Mouse (Mus musculus) embryonic fibroblast, embryonic 13.5 days (primary cell): ENCODE measurements around the gene Ugt1a6b. TPM values are rescaled to one million over a fixed set of nuclear protein-coding genes. Genes with fewer than 3 reads are reported as not detected.

Experiments used
- H3K27ac ChIP-seq: 2 replicates; pipeline ENCODE4 v1.5.1; 2012; ENCODE audit warnings: low read length, control low read depth, inconsistent platforms; ENCODE audit not compliant: insufficient read depth
- H3K4me1 ChIP-seq: 2 replicates; pipeline ENCODE4 v1.6.1; 2011; ENCODE audit warnings: low read length; ENCODE audit not compliant: control insufficient read depth, insufficient read depth
- H3K4me3 ChIP-seq: 2 replicates; pipeline ENCODE4 v1.5.1; 2011; ENCODE audit warnings: mild to moderate bottlenecking, control low read depth, low read length; ENCODE audit not compliant: insufficient read depth
- CTCF ChIP-seq: IDR thresholded peaks from 2 replicates; pipeline ENCODE4 v1.5.1; 2011; ENCODE audit warnings: mild to moderate bottlenecking, control low read depth, low read length, moderate library complexity, borderline replicate concordance; ENCODE audit not compliant: insufficient read depth
- POLR2A ChIP-seq: IDR thresholded peaks from 2 replicates; pipeline ENCODE4 v1.6.1; 2011; ENCODE audit warnings: low read depth, mild to moderate bottlenecking, control low read depth, low read length, moderate library complexity
- polyA plus RNA-seq: library from polyadenylated mRNA; stranded (reverse); fragments of >200 nt; gene quantifications from 2 replicates; pipeline ENCODE4 v1.2.4, GENCODE M21; 2011; ENCODE audit warnings: low read depth; ENCODE audit not compliant: missing spikeins, insufficient read length

Gene Ugt1a6b
- polyA plus RNA-seq, 1 experiment: 1.8 TPM

GRCm38 (mm10) chr1:88197443-88197842 lies 94.4 kb downstream of the Ugt1a6b start:
- TF ChIP-seq POLR2A (no peak), CTCF (no peak)
- no peak overlapping the region for H3K4me3 ChIP-seq
- H3K27ac ChIP-seq: no peak overlapping the region
- H3K4me1 ChIP-seq: no peaks in the 10 kb centered on the region

DNA sequence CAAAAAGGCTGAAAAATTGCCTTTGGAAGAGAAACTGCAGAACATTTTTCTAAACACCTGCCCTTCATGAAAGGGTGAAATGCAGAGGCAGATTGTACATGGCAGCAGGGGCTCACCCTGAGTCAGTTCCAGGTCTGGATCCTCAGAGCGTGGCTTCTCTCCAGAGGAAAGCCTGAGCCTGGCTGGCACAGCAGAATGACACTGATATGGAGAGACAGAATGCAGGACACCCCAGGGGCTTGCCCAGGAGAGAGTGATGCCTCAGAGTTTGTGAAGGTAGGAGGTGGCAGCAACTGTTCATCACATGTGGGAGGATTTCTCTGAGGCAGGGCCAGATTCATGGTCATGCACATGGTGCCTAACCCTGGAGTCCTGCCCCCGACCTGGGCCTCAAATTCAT lies 96.9 kb downstream of the Ugt1a6b start:
- Histone ChIP-seq H3K4me1 (no peaks in the 10 kb centered on the region), H3K4me3 (no peak overlapping the region)
- no peak for TF ChIP-seq CTCF
- no peak for TF ChIP-seq POLR2A

GRCm38 (mm10) chr1:88200456-88200855 lies 97.4 kb downstream of the Ugt1a6b start, which contains the start of gene Ugt1a2:
Gene Ugt1a2 (plus strand): TSS chr1:88200601.
- Histone ChIP-seq H3K27ac (no peak within 1 kb of the TSS), H3K4me3 (no peak within 1 kb of the TSS), H3K4me1 (no peaks in the 10 kb centered on the region)
- no peak for TF ChIP-seq POLR2A
- TF ChIP-seq CTCF: no peak

More for the DNA sequence above, 96.9 kb downstream of the Ugt1a6b start:
- H3K27ac ChIP-seq: no peak overlapping the region

GRCm38 (mm10) chr1:88205294-88205922 lies 102.4 kb downstream of the Ugt1a6b start, which contains the start of gene Dnajb3:
Gene Dnajb3 (minus strand): TSS chr1:88205782.
- TF ChIP-seq CTCF (no peak), POLR2A (peak; percentile 76)
- no peak within 1 kb of the TSS for H3K27ac ChIP-seq

GRCm38 (mm10) chr1:88206843-88207479 lies 103.9 kb downstream of the Ugt1a6b start:
- Histone ChIP-seq H3K4me3 (no peak overlapping the region), H3K4me1 (no peaks in the 10 kb centered on the region), H3K27ac (no peak overlapping the region)
- TF ChIP-seq CTCF (no peak), POLR2A (no peak)

More at GRCm38 (mm10) chr1:88205294-88205922, 102.4 kb downstream of the Ugt1a6b start, which contains the start of gene Dnajb3:
- peak within 1 kb of the TSS; percentile 44 for H3K4me3 ChIP-seq
- H3K4me1 ChIP-seq: no peaks in the 10 kb centered on the region

DNA sequence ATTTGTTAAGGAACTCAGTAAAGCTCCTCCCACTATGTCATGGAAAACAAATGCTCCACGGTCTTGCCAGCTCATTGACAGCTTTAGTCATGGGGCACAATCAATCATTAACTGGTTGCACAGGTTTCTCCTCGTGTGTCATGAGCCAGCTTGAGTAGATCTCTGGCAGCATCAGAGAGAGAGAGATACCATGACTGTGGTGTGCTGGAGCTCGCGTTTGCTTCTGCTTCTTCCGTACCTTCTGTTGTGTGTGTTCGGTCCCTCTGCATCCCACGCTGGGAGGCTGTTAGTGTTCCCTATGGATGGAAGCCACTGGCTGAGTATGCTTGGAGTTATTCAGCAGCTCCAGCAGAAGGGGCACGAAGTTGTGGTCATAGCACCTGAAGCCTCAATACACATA lies 108.8 kb downstream of the Ugt1a6b start, which contains the start of gene Ugt1a1:
Ugt1a1 (plus strand) TSS at position 148 of the 400 bp plus-strand sequence.
- TF ChIP-seq POLR2A (no peak), CTCF (no peak)
- Histone ChIP-seq H3K27ac (no peak within 1 kb of the TSS), H3K4me3 (no peak within 1 kb of the TSS), H3K4me1 (no peaks in the 10 kb centered on the region)

DNA sequence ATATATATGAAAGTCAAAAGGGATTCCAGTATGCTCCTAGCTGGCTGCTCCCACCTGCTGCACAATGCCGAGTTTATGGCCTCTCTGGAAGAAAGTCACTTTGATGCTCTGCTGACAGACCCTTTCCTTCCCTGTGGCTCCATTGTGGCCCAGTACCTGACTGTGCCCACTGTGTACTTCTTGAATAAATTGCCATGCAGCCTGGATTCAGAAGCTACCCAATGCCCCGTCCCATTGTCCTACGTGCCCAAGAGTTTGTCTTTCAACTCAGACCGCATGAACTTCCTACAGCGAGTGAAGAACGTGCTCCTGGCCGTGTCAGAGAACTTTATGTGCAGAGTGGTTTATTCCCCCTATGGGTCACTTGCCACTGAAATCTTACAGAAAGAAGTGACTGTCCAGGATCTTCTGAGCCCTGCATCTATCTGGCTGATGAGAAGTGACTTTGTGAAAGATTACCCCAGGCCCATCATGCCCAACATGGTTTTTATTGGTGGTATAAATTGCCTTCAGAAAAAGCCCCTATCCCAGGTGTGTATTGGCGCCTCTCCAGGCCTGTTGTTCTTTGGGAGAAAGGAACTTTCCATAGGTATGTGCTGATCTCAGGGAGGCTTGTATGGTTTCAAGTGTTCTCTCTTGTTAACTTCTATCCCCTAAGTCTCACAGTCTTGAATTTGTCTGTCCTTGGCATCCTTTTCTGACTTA lies 109.4 kb downstream of the Ugt1a6b start:
- Histone ChIP-seq H3K27ac (no peak overlapping the region), H3K4me3 (no peak overlapping the region), H3K4me1 (no peaks in the 10 kb centered on the region)
- TF ChIP-seq CTCF (no peak), POLR2A (no peak)

DNA sequence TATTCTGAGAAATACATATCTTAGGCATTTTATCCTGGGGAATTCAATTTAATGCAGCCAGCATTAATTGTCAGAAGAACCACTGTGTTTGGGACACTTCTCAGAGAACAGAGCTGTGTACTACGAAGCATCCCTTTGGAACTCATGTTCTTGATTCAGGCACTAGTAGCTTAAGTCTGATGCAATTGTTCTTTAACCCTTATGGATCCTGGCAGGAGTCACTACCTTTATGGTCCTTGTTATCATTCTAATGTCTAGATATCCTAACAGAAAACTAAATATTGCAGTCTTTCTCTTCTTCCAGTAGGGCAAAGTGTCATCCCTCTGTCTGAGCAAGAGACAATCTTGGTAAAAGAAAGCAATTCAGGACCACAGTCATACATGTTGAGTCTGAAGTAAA lies 110.0 kb downstream of the Ugt1a6b start:
- H3K4me1 ChIP-seq: no peaks in the 10 kb centered on the region
- H3K27ac ChIP-seq: no peak overlapping the region
- no peak for TF ChIP-seq CTCF
- no peak for TF ChIP-seq POLR2A
- no peak overlapping the region for H3K4me3 ChIP-seq

DNA sequence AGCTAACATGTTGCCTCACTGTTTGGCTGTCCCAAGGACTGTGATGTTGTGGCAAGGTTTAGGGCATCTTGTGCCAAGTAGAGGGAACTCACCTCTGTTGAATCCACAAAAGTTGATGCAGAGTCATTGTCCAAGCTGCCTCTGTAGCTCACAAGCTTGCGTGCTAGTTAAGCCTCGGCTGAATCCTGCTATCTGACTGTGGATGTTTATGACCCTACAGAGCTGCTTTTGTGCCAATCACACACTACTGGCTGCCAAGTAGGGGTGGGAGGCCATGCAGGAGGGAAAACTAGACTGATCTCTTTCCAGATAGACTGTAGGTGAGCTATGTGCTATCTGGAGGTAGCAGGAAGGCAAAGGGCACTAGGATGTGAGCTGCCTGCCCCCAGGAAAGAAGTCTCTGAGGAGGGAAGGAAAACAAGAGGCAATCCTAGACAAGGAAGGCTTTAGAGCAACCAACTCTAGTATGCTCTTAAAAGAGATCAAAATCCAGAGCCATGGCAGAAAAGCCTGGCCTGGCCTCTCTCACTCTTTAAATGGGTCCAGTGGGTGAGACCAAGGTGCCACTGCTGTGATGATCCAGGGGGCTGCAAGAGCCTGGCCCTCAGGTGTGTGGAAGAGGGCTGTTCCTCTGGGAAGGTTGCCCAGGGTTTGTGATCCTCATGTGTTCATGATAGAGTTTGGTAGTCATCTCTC lies 110.9 kb downstream of the Ugt1a6b start:
- no peak overlapping the region for H3K27ac ChIP-seq
- H3K4me3 ChIP-seq: no peak overlapping the region
- no peaks in the 10 kb centered on the region for H3K4me1 ChIP-seq
- TF ChIP-seq POLR2A (no peak), CTCF (no peak)
